Mouse (Mus musculus) heart, adult 2 months (tissue): ENCODE results near the gene Kpna3.

Experiments used
- CTCF ChIP-seq: fragments of 200-600 bp; IDR thresholded peaks from 2 replicates; pipeline ENCODE4 v1.8.1; 2022; ENCODE audit warnings: antibody characterized with exemption, mild to moderate bottlenecking, moderate library complexity
- EP300 ChIP-seq: fragments of 200-500 bp; IDR thresholded peaks from 2 replicates; pipeline ENCODE4 v1.6.1; 2011; ENCODE audit warnings: low read depth, low read length, control low read depth; ENCODE audit not compliant: insufficient read depth
- POLR2A ChIP-seq: fragments of 200-500 bp; IDR thresholded peaks from 2 replicates; pipeline ENCODE4 v1.6.1; 2011; ENCODE audit warnings: mild to moderate bottlenecking, low read depth, low read length, control low read depth; ENCODE audit not compliant: insufficient read depth

GRCm38 (mm10) chr14:61414808-61415207, 24.9 kb downstream of the Kpna3 start:
- TF ChIP-seq POLR2A (no peak), CTCF (no peak), EP300 (no peak)
